Mouse (Mus musculus) CD4-positive naive resting alpha-beta T cell, adult 57 days (primary cell): ENCODE results near the gene Rbm15b. TPM values are rescaled to one million over a fixed set of nuclear protein-coding genes. Genes with fewer than 3 reads are reported as not detected.

Source experiments
- total RNA-seq: library from RNA; stranded (reverse); gene quantifications from one replicate; pipeline ENCODE4 v1.2.4, GENCODE M21; 2023

Gene Rbm15b
- total RNA-seq: 47.8 TPM

DNA sequence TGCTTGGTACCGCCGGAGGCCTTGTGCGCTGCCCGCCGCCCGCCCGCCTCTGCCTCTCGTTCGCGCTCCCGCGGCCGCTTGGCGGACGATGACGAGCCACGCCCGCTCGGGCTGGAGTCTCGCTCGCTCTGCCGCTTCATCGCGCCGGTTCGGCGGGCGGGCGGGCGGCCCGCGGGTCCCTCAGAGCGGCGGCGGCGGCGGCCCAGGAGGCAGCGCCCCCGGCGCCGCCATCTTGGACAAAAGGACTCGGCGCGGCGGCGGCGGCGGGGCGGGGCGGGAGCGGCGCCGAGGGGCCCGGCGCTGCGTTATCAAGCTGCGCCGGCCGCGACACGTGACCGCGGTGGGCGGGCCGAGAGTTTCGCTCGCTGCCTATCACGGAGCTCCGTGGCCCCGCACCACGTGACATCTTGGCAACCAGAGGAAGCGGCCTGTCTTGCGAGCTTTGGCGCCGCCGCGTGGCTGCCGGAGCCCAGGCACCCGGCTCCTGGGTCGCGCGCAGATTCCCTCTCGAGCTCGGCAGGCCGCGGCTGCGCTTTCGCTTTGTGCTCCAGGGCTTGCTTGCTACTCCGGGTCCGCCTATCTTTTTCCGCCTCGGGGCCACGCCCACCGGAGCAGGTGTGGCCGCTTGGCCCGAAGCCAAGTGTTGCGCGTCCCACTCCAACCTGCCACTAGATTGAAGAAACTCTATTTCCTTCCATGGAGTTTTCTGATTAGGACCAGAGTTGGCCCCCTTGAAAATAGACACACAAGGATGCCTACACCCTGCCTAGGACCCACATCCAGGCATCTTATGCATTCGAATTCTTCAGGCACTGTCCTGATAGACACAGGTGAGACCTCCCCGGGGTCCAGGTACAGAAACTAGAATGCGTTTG is at the start of gene Rbm15b:
Gene Rbm15b (minus strand): TSS at position 601 of the 875 bp plus-strand sequence.

GRCm38 (mm10) chr9:106891829-106892551 is 4.8 kb upstream of the Rbm15b start, which contains the start of gene Manf:
Manf (minus strand) TSS chr9:106891979.

Other genes starting within 250 kb of the Rbm15b start
- 0.53 TPM for gene Grm2, start 231.3 kb downstream of the Rbm15b start, total RNA-seq
- 73.4 TPM for gene Tex264, start 201.5 kb downstream of the Rbm15b start, total RNA-seq
- 34.2 TPM for gene Rad54l2, start 98.2 kb downstream of the Rbm15b start, total RNA-seq
- 45.8 TPM for gene Dcaf1, start 65.6 kb downstream of the Rbm15b start, total RNA-seq
- gene Manf, start 4.6 kb upstream of the Rbm15b start, total RNA-seq: 114 TPM